Mouse (Mus musculus) olfactory bulb, adult 2 months (tissue): Measurements from ENCODE around the gene Bicra. TPM values are rescaled to one million over a fixed set of nuclear protein-coding genes. Genes with fewer than 3 reads are reported as not detected.

Experiments
- H3K27ac ChIP-seq: fragments of 200-500 bp; 2 replicates; pipeline ENCODE4 v1.5.1; 2012; ENCODE audit warnings: low read depth, low read length; ENCODE audit not compliant: insufficient read depth
- H3K4me1 ChIP-seq: fragments of 200-500 bp; 2 replicates; pipeline ENCODE4 v1.6.1; 2012; ENCODE audit warnings: low read length; ENCODE audit not compliant: control insufficient read depth, insufficient read depth
- H3K4me3 ChIP-seq: fragments of 200-500 bp; 2 replicates; pipeline ENCODE4 v1.5.1; 2012; ENCODE audit warnings: mild to moderate bottlenecking, low read depth, low read length, moderate library complexity; ENCODE audit not compliant: insufficient read depth
- CTCF ChIP-seq: fragments of 200-500 bp; IDR thresholded peaks from 2 replicates; pipeline ENCODE4 v1.5.1; 2012; ENCODE audit warnings: low read depth, mild to moderate bottlenecking, low read length, moderate library complexity; ENCODE audit not compliant: insufficient read depth
- POLR2A ChIP-seq: fragments of 200-500 bp; IDR thresholded peaks from 2 replicates; pipeline ENCODE4 v1.6.1; 2012; ENCODE audit warnings: mild to moderate bottlenecking, low read depth, low read length, moderate library complexity; ENCODE audit not compliant: insufficient read depth
- WGBS: fragments of 180-500 bp; shearing (Covaris S2); methylation state at CpG from one replicate; pipeline ENCODE4 v1.1.7; 2018; 5-methylcytosine and 5-hydroxymethylcytosine counted together
- polyA plus RNA-seq: library from polyadenylated mRNA; stranded (reverse); fragments of >200 nt; gene quantifications from 2 replicates; pipeline ENCODE4 v1.2.4, GENCODE M21; 2012; ENCODE audit warnings: low replicate concordance; ENCODE audit not compliant: missing spikeins, insufficient read depth, insufficient read length

The Bicra gene
- polyA plus RNA-seq, 1 experiment, result not detected

- 1% methylated on average over 23 of the region's 23 CpGs for WGBS
- H3K27ac ChIP-seq, result peak overlapping the region; percentile 54; the same call in 1 of the 2 replicates
- peak overlapping the region; percentile 39 for H3K4me3 ChIP-seq
- H3K4me1 ChIP-seq, result peaks cover 21% of the 10 kb centered on the region
- TF ChIP-seq POLR2A, result no peak
- peak; percentile 85 for TF ChIP-seq CTCF
These were observed 99.3 kb downstream of the Bicra start for GRCm38 (mm10) chr7:15948381-15948941.

- Histone ChIP-seq H3K4me3 (no peak overlapping the region), H3K4me1 (peaks cover 21% of the 10 kb centered on the region), H3K27ac (no peak overlapping the region; the same call in 1 of the 2 replicates)
- TF ChIP-seq CTCF (no peak), POLR2A (no peak)
- 43% methylated on average over 4 of the region's 4 CpGs for WGBS
These were observed 100.0 kb downstream of the Bicra start for GRCm38 (mm10) chr7:15947653-15948260.

- Histone ChIP-seq H3K4me1 (peaks cover 21% of the 10 kb centered on the region), H3K4me3 (peak within 1 kb of the TSS; percentile 62), H3K27ac (peak within 1 kb of the TSS; percentile 85)
- TF ChIP-seq POLR2A (peak; percentile 35; the same call in 1 of the 2 replicates), CTCF (no peak)
- 2% methylated on average over 59 of the region's 59 CpGs for WGBS
These were observed 101.8 kb downstream of the Bicra start, which contains the start of gene Nop53 for GRCm38 (mm10) chr7:15945721-15946536. Gene Nop53, minus strand, starts transcription at chr7:15946074.

GRCm38 (mm10) chr7:15945211-15945610 is 102.5 kb downstream of the Bicra start:
- TF ChIP-seq CTCF (no peak), POLR2A (no peak)
- H3K4me1 ChIP-seq, result peaks cover 21% of the 10 kb centered on the region
- H3K4me3 ChIP-seq, result peak overlapping the region; percentile 62
- H3K27ac ChIP-seq, result no peak overlapping the region
- WGBS, result 3% methylated on average over 8 of the region's 8 CpGs

GRCm38 (mm10) chr7:15944311-15944710 is 103.4 kb downstream of the Bicra start:
- 83% methylated on average over 1 of the region's 1 CpGs for WGBS
- H3K27ac ChIP-seq, result no peak overlapping the region
- no peak overlapping the region for H3K4me3 ChIP-seq
- no peak for TF ChIP-seq CTCF
- no peak for TF ChIP-seq POLR2A
- H3K4me1 ChIP-seq, result peaks cover 21% of the 10 kb centered on the region

- H3K4me3 ChIP-seq, result no peak overlapping the region
- TF ChIP-seq CTCF (no peak), POLR2A (no peak)
- H3K4me1 ChIP-seq, result peaks cover 2% of the 10 kb centered on the region; the same call in 1 of the 2 replicates
- H3K27ac ChIP-seq, result no peak overlapping the region
- 87% methylated on average over 3 of the region's 3 CpGs for WGBS
These were observed 109.1 kb downstream of the Bicra start for GRCm38 (mm10) chr7:15938621-15939020.

GRCm38 (mm10) chr7:15937491-15937890 is 110.2 kb downstream of the Bicra start:
- H3K4me3 ChIP-seq, result no peak overlapping the region
- WGBS, result 88% methylated on average over 5 of the region's 5 CpGs
- TF ChIP-seq CTCF (no peak), POLR2A (no peak)

GRCm38 (mm10) chr7:15933437-15934359 is 114.0 kb downstream of the Bicra start:
- no peak overlapping the region for H3K27ac ChIP-seq
- 52% methylated on average over 16 of the region's 16 CpGs for WGBS
- no peak for TF ChIP-seq POLR2A
- TF ChIP-seq CTCF, result no peak
- no peak overlapping the region for H3K4me3 ChIP-seq
- H3K4me1 ChIP-seq, result no peaks in the 10 kb centered on the region

More at GRCm38 (mm10) chr7:15937491-15937890, 110.2 kb downstream of the Bicra start:
- Histone ChIP-seq H3K27ac (no peak overlapping the region), H3K4me1 (no peaks in the 10 kb centered on the region)
